ENCODE assay signal across 13 mouse cellular contexts in the genomic region with DNA sequence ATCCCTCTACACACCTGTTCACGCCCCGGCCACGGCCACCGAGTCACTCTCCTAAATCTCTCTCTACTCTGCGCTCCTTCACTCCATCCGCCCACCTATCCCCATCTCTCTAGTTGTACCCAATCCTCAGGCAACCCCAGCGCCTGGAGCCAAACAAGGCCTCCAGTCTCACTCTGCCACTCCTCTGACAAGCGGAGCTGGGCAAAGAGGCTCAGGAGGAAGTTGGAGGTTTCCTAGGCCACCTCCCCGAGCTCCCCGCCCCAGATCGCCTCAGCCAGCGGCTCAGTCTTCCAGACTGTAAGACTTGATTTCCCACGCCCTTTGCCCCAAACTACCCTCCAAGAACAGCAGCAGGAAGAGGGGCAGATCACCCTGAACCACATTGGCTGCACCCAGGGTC. TPM values are rescaled to one million over a fixed set of nuclear protein-coding genes. Genes with fewer than 3 reads are reported as not detected.
A peak's percentile ranks its signal among the peaks of the same experiment; 100 is the strongest.
DNase-seq lines count a peak whose midpoint lies in the region; ATAC-seq and TF ChIP-seq lines count a peak whose summit lies in the region.
"Had no signal": no experiment of that assay in that cellular context is flagged by ENCODE, and none has a peak within 500 bp of the region (broad histone marks: within the 10 kb centered on the region; RNA-seq: fewer than 3 reads in every experiment).

No protein-coding gene starts in this region.

- DNase-seq in heart, adult 11 months: peak; percentile 95
- DNase-seq in heart, postnatal 14 days: no peak
- no peak for DNase-seq in ovary, adult 18-20 months (ENCODE audit: low spot score)
- DNase-seq in urinary bladder, postnatal 4 days (ENCODE audit: low spot score in 2 of 2): no peak
- DNase-seq in embryo, embryonic 9.5 days (ENCODE audit: extremely low spot score): no peak

- no peaks in the 10 kb centered on the region for H3K36me3 ChIP-seq in E14TG2a.4 (ENCODE audit: insufficient read depth, low read length)
- H3K36me3 ChIP-seq in small intestine, adult 2 months (ENCODE audit: control insufficient read depth, insufficient read depth, low read length): no peaks in the 10 kb centered on the region
- H3K36me3 ChIP-seq: forebrain, embryonic 12.5 days; limb, embryonic 13.5 days had no signal

- no peak overlapping the region for H3K27ac ChIP-seq in small intestine, adult 2 months (ENCODE audit: insufficient read depth, low read depth, low read length)
- H3K27ac ChIP-seq: forebrain, embryonic 12.5 days; hindbrain, postnatal 0 days; limb, embryonic 13.5 days; macrophage had no signal

- no peak for TF ChIP-seq POLR2A in small intestine, adult 2 months (IDR thresholded peaks at IDR 0.05; ENCODE audit: low read depth, low read length)

- intact Hi-C loops in heart, postnatal 14 days (cut with DNase I): loop anchor here (10.0 kb wide), 1 partner anchor 204 kb away; a partner anchor contains a TSS

- peaks cover 86% of the 10 kb centered on the region for H3K27me3 ChIP-seq in E14TG2a.4 (ENCODE audit: insufficient read depth, low read length)
- no peaks in the 10 kb centered on the region for H3K27me3 ChIP-seq in small intestine, adult 2 months (ENCODE audit: control insufficient read depth, insufficient read depth, low read length)

- no peaks in the 10 kb centered on the region for H3K9me3 ChIP-seq in E14TG2a.4 (ENCODE audit: low read length)
- H3K9me3 ChIP-seq: forebrain, embryonic 12.5 days; limb, embryonic 13.5 days had no signal

- ATAC-seq in hematopoietic stem cell, adult 5-6 weeks (replicated peaks in 1 of 2; ENCODE audit: insufficient read depth in 1 of 2, low FRiP score in 2 of 2, low TSS enrichment in 1 of 2, low read depth in 1 of 2, poor library complexity in 2 of 2, severe bottlenecking in 2 of 2): peak; percentile 52 to 55; a peak in 3 of 4 replicates
- ATAC-seq: hindbrain, postnatal 0 days had no signal

- TF ChIP-seq CTCF in E14TG2a.4 (conservative IDR thresholded peaks at IDR 0.05; ENCODE audit: low read length): no peak
- no peak for TF ChIP-seq CTCF in small intestine, adult 2 months (IDR thresholded peaks at IDR 0.05; ENCODE audit: extremely low read depth, insufficient read length, insufficient replicate concordance, low read depth, low read length)

- H3K4me3 ChIP-seq in E14TG2a.4 (replicated peaks; ENCODE audit: low read length): peak overlapping the region; percentile 61
- 0 out of 2 replicates have a peak overlapping the region, but pooled peaks have one; percentile 7 for H3K4me3 ChIP-seq in small intestine, adult 2 months (ENCODE audit: low read depth, low read length)
- H3K4me3 ChIP-seq: forebrain, embryonic 12.5 days; limb, embryonic 13.5 days had no signal

- H3K4me1 ChIP-seq in E14TG2a.4 (replicated peaks; ENCODE audit: low read depth, low read length): peaks cover 59% of the 10 kb centered on the region
- H3K4me1 ChIP-seq in small intestine, adult 2 months (ENCODE audit: control insufficient read depth, insufficient read depth, insufficient read length, low read length): peaks cover 18% of the 10 kb centered on the region

- WGBS in small intestine, adult 2 months: 29% methylated on average over 13 of the region's 13 CpGs

RNA-seq across cellular contexts. Expression of a gene that starts 2.7 kb away (rescaled TPM):
- 1 to 10 TPM in 1 of 2 experiments, under 1 TPM in 1; 0.22 to 2.0 TPM for total RNA-seq in heart, postnatal 14 days (2021)
- total RNA-seq in hematopoietic stem cell, adult 5-6 weeks (2017): 14.8 and 15.9 TPM in 2 replicates
- polyA plus RNA-seq in small intestine, adult 2 months (2012; rRNA removed): 5.4 and 8.2 TPM in 2 replicates
- total RNA-seq: layer of hippocampus, adult 18-20 months had no signal
- polyA plus RNA-seq: forebrain, embryonic 12.5 days had no signal

RNA-seq across cellular contexts. Expression of a gene that starts 41.6 kb away (rescaled TPM):
- total RNA-seq in heart, postnatal 14 days (2021): 10 to 100 TPM in 1 of 2 experiments, 1 to 10 TPM in 1; 7.8 to 12.1 TPM
- total RNA-seq in hematopoietic stem cell, adult 5-6 weeks (2017): 51.3 and 54.0 TPM in 2 replicates
- polyA plus RNA-seq in small intestine, adult 2 months (2012; rRNA removed): 8.0 and 15.8 TPM in 2 replicates

RNA-seq across cellular contexts. Expression of a gene that starts 58.8 kb away (rescaled TPM):
- total RNA-seq in heart, postnatal 14 days (2021): 10 to 100 TPM; 32.1 to 32.4 TPM
- 17.8 and 28.7 TPM in 2 replicates for total RNA-seq in hematopoietic stem cell, adult 5-6 weeks (2017)
- polyA plus RNA-seq in small intestine, adult 2 months (2012; rRNA removed): 6.2 and 9.1 TPM in 2 replicates
